Mouse (Mus musculus) intestine, embryonic 16.5 days (tissue): Measurements from ENCODE around the gene Gprin1. TPM values are rescaled to one million over a fixed set of nuclear protein-coding genes. Genes with fewer than 3 reads are reported as not detected.

Experiments
- ATAC-seq: fragments of 200-750 bp; cut with Nextera tagmentation; 2 replicates; pipeline ENCODE4 v1.8.0; 2017; ENCODE audit warnings: moderate TSS enrichment, moderate library complexity
- H3K27ac ChIP-seq: fragments of 300-500 bp; sonication (generic); 2 replicates; pipeline ENCODE4 v1.5.1; 2014; ENCODE audit warnings: mild to moderate bottlenecking, low read length
- H3K27me3 ChIP-seq: fragments of 300-500 bp; sonication (generic); replicated peaks from 2 replicates; pipeline ENCODE4 v1.6.1; 2014; ENCODE audit warnings: low read length, control low read depth, mixed read lengths; ENCODE audit not compliant: control insufficient read depth, insufficient read depth
- H3K36me3 ChIP-seq: fragments of 300-500 bp; sonication (generic); 2 replicates; pipeline ENCODE4 v1.6.1; 2014; ENCODE audit warnings: low read length, control low read depth; ENCODE audit not compliant: control insufficient read depth, insufficient read depth
- H3K4me1 ChIP-seq: fragments of 300-500 bp; sonication (generic); 2 replicates; pipeline ENCODE4 v1.6.1; 2014; ENCODE audit warnings: low read length, control low read depth, mixed read lengths; ENCODE audit not compliant: control insufficient read depth, insufficient read depth
- H3K4me2 ChIP-seq: fragments of 300-500 bp; sonication (generic); 2 replicates; pipeline ENCODE4 v1.6.1; 2014; ENCODE audit warnings: low read depth, low read length, control low read depth
- H3K4me3 ChIP-seq: fragments of 300-500 bp; sonication (generic); 2 replicates; pipeline ENCODE4 v1.5.1; 2014; ENCODE audit warnings: mild to moderate bottlenecking, low read length
- H3K9ac ChIP-seq: fragments of 300-500 bp; sonication (generic); 2 replicates; pipeline ENCODE4 v1.6.1; 2014; ENCODE audit warnings: low read depth, low read length
- H3K9me3 ChIP-seq: fragments of 300-500 bp; sonication (generic); 2 replicates; pipeline ENCODE4 v1.6.1; 2016; ENCODE audit warnings: low read length, control low read depth; ENCODE audit not compliant: control insufficient read depth
- WGBS: fragments of 180-500 bp; shearing (Covaris S2); extraction: QIAGEN DNeasy Blood & Tissue Kit; methylation state at CpG from one replicate; pipeline ENCODE4 v1.1.7; 2014; 5-methylcytosine and 5-hydroxymethylcytosine counted together
- polyA plus RNA-seq: library from polyadenylated mRNA; unstranded; fragments of >200 nt; fragmentation: Nextera tagmentation; extraction: Ambion mirVana; gene quantifications from 2 replicates; pipeline ENCODE4 v1.2.1, GENCODE M21; 2015

Gprin1 gene
- polyA plus RNA-seq, 1 experiment from 2014 or later = 0.15 TPM

GRCm38 (mm10) chr13:54754169-54755080 is 4.8 kb upstream of the Gprin1 start:
- H3K4me3 ChIP-seq = no peak overlapping the region
- no peak overlapping the region for H3K27ac ChIP-seq
- WGBS = 45% methylated on average over 12 of the region's 12 CpGs
- H3K4me1 ChIP-seq = peaks cover 16% of the 10 kb centered on the region
- no peak overlapping the region for H3K9ac ChIP-seq
- no peaks in the 10 kb centered on the region for H3K9me3 ChIP-seq
- H3K27me3 ChIP-seq = peaks cover 22% of the 10 kb centered on the region
- no peaks in the 10 kb centered on the region for H3K36me3 ChIP-seq
- ATAC-seq = no peak
- no peak overlapping the region for H3K4me2 ChIP-seq

GRCm38 (mm10) chr13:54753733-54754132 is 4.1 kb upstream of the Gprin1 start:
- Histone ChIP-seq H3K27ac (no peak overlapping the region), H3K36me3 (no peaks in the 10 kb centered on the region), H3K4me3 (no peak overlapping the region), H3K9me3 (no peaks in the 10 kb centered on the region), H3K27me3 (peaks cover 26% of the 10 kb centered on the region), H3K4me1 (peaks cover 14% of the 10 kb centered on the region), H3K4me2 (no peak overlapping the region), H3K9ac (no peak overlapping the region)
- no peak for ATAC-seq
- WGBS = 57% methylated on average over 6 of the region's 6 CpGs

GRCm38 (mm10) chr13:54752656-54753055 is 3.0 kb upstream of the Gprin1 start:
- Histone ChIP-seq H3K4me3 (no peak overlapping the region), H3K9ac (no peak overlapping the region), H3K36me3 (no peaks in the 10 kb centered on the region), H3K4me1 (peaks cover 8% of the 10 kb centered on the region), H3K4me2 (no peak overlapping the region), H3K27me3 (peaks cover 30% of the 10 kb centered on the region), H3K9me3 (no peaks in the 10 kb centered on the region), H3K27ac (no peak overlapping the region)
- ATAC-seq = no peak
- WGBS = 62% methylated on average over 10 of the region's 10 CpGs

GRCm38 (mm10) chr13:54750699-54751098 is 1.0 kb upstream of the Gprin1 start:
- Histone ChIP-seq H3K4me2 (no peak overlapping the region), H3K27me3 (peaks cover 32% of the 10 kb centered on the region), H3K4me1 (peaks cover 6% of the 10 kb centered on the region; the same call in 1 of the 2 replicates), H3K9ac (no peak overlapping the region), H3K4me3 (no peak overlapping the region), H3K36me3 (no peaks in the 10 kb centered on the region), H3K27ac (no peak overlapping the region), H3K9me3 (no peaks in the 10 kb centered on the region)
- ATAC-seq = no peak
- WGBS = 5% methylated on average over 8 of the region's 8 CpGs

GRCm38 (mm10) chr13:54749061-54749863 is 412 bp downstream of the Gprin1 start:
- peak overlapping the region; percentile 58 for H3K4me3 ChIP-seq
- WGBS = 1% methylated on average over 66 of the region's 100 CpGs
- peaks cover 6% of the 10 kb centered on the region; the same call in 1 of the 2 replicates for H3K4me1 ChIP-seq
- H3K9ac ChIP-seq = peak overlapping the region; percentile 26; the same call in 1 of the 2 replicates
- H3K27me3 ChIP-seq = peaks cover 32% of the 10 kb centered on the region
- no peak overlapping the region for H3K27ac ChIP-seq
- no peaks in the 10 kb centered on the region for H3K9me3 ChIP-seq
- no peaks in the 10 kb centered on the region for H3K36me3 ChIP-seq
- ATAC-seq = peak; percentile 82
- peak overlapping the region; percentile 96 for H3K4me2 ChIP-seq

GRCm38 (mm10) chr13:54748721-54749060 is 983 bp downstream of the Gprin1 start:
- H3K4me1 ChIP-seq = peaks cover 6% of the 10 kb centered on the region; the same call in 1 of the 2 replicates
- H3K36me3 ChIP-seq = no peaks in the 10 kb centered on the region
- H3K27ac ChIP-seq = no peak overlapping the region
- no peak overlapping the region; the same call in 1 of the 2 replicates for H3K4me2 ChIP-seq
- ATAC-seq = no peak
- WGBS = 50% methylated on average over 10 of the region's 10 CpGs
- no peak overlapping the region for H3K4me3 ChIP-seq
- peaks cover 32% of the 10 kb centered on the region for H3K27me3 ChIP-seq
- no peak overlapping the region for H3K9ac ChIP-seq
- H3K9me3 ChIP-seq = no peaks in the 10 kb centered on the region

GRCm38 (mm10) chr13:54748190-54748589 is 1.5 kb downstream of the Gprin1 start:
- H3K36me3 ChIP-seq = no peaks in the 10 kb centered on the region
- H3K27me3 ChIP-seq = peaks cover 31% of the 10 kb centered on the region
- WGBS = 83% methylated on average over 8 of the region's 8 CpGs
- no peak overlapping the region for H3K4me3 ChIP-seq
- no peak overlapping the region for H3K4me2 ChIP-seq
- H3K27ac ChIP-seq = no peak overlapping the region
- H3K9ac ChIP-seq = no peak overlapping the region
- peaks cover 6% of the 10 kb centered on the region; the same call in 1 of the 2 replicates for H3K4me1 ChIP-seq
- no peaks in the 10 kb centered on the region for H3K9me3 ChIP-seq
- no peak for ATAC-seq

GRCm38 (mm10) chr13:54746896-54747295 is 2.8 kb downstream of the Gprin1 start:
- WGBS = 38% methylated on average over 10 of the region's 10 CpGs
- no peak for ATAC-seq
- peaks cover 27% of the 10 kb centered on the region for H3K27me3 ChIP-seq
- no peak overlapping the region for H3K27ac ChIP-seq
- H3K4me2 ChIP-seq = no peak overlapping the region
- H3K4me3 ChIP-seq = no peak overlapping the region
- peaks cover 6% of the 10 kb centered on the region; the same call in 1 of the 2 replicates for H3K4me1 ChIP-seq
- H3K36me3 ChIP-seq = no peaks in the 10 kb centered on the region
- H3K9me3 ChIP-seq = no peaks in the 10 kb centered on the region
- H3K9ac ChIP-seq = no peak overlapping the region

GRCm38 (mm10) chr13:54746110-54746509 is 3.6 kb downstream of the Gprin1 start:
- peaks cover 27% of the 10 kb centered on the region for H3K27me3 ChIP-seq
- WGBS = 43% methylated on average over 6 of the region's 6 CpGs

More at GRCm38 (mm10) chr13:54746110-54746509, 3.6 kb downstream of the Gprin1 start:
- Histone ChIP-seq H3K27ac (no peak overlapping the region), H3K4me3 (no peak overlapping the region), H3K9me3 (no peaks in the 10 kb centered on the region), H3K9ac (no peak overlapping the region), H3K36me3 (no peaks in the 10 kb centered on the region), H3K4me1 (peaks cover 6% of the 10 kb centered on the region; the same call in 1 of the 2 replicates), H3K4me2 (no peak overlapping the region)
- ATAC-seq = no peak
